Mouse (Mus musculus): Measurements from ENCODE around the gene Sap18b.

- TF ChIP-seq GATA1 (IDR thresholded peaks at IDR 0.05; ENCODE audit: borderline replicate concordance, low read length), result no peak
- TF ChIP-seq FLI1 (IDR thresholded peaks at IDR 0.05; ENCODE audit: low read length), result no peak
Measured at GRCm38 (mm10) chr8:95799891-95800290, 25.3 kb upstream of the Sap18b start.

Measured in megakaryocyte, embryonic 14.5 days (primary cell).